Mouse (Mus musculus): ENCODE measurements at regions not wholly inside any gene's neighbourhood (a gene's known extent, or its start where the extent isn't known, plus 50 kb on each side); places are given as distances from the start of the nearest gene placed in this dataset.

GRCm38 (mm10) chr17:85823036-85823435 lies 135.0 kb upstream of the Six2 start:
- no peak for DNase-seq

DNA sequence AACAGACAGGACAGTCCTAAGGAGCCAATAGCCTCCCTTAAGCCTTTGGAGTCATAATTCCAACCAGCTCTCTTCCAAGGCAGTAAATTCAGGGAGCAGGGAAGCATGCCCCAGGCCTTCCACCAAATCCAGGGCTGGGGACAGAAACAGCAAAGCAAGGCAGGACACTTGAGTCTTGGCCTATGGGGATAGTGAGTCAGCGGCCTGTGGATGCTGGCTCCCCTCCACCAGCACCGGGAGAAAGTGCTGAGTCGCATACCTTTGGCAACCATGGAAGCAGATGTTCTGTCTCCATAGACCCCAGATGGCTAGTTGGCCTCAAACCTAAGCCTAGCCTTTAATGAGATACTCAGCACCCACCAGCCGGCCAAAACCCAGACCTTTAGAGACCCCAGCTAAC lies 133.8 kb upstream of the Six2 start:
- DNase-seq: no peak

GRCm38 (mm10) chr17:85818098-85818855 lies 130.2 kb upstream of the Six2 start:
- DNase-seq: no peak

DNA sequence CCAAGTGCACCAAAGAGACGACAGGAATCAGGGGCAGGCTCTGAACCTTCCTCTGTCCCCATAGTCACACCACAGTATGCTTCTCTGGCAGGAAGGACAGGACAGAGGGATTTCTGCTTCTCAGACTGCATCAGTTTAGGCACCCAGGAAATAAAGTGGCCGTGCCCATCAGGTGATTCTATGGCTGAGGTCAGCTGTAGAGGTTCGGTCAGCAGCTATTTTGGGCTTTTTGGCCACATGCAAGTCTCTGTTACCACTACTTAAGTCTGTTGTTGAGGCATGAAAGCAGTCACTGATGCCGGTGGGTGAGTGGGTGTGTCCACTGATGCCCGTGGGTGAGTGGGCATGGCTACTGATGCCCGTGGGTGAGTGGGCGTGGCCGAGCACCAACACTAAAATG lies 128.4 kb upstream of the Six2 start:
- DNase-seq: no peak

DNA sequence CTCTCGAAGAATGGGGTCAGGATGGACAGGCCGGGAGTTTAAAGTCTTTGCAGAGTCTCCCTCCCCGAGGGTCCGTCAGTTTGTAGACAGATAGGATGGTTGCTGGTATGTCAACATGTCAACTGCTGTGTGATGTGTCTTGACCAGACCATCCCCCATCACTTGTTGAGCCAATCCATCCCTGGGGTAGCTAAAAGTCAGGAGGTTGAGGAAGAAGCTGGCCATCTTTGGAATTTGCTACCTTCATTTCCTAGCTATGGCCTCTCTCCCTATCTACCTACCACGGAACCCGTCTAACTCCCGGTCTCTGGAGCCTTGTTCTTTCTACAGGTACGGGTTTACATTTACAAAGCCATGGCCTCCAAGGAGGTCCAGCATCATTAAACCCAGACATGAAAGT lies 128.0 kb upstream of the Six2 start:
- no peak for DNase-seq

GRCm38 (mm10) chr17:85808580-85808979 lies 120.5 kb upstream of the Six2 start:
- DNase-seq: no peak

DNA sequence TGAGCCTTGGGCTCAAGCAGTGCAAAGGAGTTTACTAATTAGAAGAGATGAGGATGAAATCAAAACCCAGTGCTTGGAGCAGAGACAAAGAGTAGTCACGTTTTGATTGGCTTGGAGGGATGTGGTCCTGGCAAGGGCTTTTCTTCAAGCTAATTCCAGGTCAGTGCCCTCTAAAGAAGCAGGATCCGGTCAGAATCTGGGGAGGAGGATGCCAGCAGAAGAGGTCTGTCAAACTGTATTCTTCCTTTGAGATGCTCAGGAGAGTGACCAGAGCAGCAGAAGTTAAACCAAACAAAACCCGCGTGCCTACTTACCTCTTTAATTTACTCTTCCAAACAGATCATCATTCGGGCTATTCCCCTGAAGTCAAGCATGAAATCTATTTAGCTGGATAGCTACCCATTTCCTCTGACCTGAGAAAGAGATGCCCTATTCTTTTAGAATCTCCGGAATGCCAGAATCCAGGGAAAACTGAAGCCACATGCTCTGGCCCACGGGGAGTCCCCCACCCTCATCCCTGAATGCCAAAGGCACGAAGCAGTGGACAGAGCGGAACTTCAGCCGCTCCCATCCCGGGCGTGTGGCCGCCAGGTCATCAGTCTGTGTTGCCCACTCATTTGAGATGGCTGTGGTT lies 117.8 kb upstream of the Six2 start:
- no peak for DNase-seq

GRCm38 (mm10) chr17:85804631-85805030 lies 116.6 kb upstream of the Six2 start:
- no peak for DNase-seq

DNA sequence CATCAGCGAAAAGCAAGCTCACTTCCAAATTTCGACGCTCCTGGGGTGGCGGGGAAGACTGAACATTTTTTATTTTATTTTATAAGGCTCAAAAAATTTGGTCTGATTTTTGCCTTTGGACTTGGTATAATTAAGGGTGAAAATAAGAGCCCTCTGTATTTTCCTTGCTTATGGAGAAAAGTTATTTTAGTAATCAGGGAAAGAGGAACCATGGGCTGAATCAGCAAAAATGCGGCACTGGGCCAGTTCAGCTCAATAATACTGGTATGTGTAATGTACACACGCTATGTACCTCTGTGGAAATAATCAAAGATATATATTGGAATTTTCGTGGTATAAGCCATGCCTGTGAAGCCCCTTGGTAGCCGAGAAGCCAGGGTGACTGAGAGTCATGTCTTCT lies 113.7 kb upstream of the Six2 start:
- no peak for DNase-seq

GRCm38 (mm10) chr17:85801079-85801605 lies 113.1 kb upstream of the Six2 start:
- DNase-seq: no peak

DNA sequence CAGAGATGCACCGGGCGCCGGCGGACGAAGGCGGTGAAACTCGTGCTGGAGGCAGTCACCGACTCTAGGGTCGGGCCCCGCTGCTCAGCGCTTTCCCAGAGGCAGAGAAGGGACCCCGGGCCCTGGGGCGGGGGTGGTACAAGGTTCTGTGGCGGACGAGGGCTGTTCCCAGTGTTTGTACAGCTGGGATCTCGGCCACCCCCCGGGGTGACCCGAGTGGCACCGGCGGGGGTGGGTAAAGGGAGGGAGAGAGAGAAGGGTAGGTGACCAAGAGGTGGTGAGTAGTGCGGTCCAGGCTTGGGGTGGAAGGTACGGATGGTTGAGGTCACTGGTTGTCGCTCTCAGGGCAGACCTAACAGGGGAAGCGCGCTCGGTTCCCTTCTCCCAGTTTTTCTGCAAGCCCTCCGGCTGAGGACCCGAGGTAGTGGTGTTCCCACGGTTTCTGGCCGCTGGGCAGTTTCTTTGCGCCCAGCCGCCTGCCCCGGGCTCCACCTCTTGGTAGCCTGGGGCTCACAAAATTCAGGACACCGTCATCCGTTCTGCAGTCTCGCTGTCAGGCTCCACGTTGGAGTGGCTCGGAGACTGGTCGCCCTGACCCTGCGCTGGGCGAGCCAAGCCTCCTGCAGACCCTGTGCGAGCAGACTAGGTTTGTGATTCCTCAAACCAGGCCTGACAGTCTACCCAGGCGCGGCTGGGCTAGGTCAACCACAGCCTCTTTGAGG lies 112.4 kb upstream of the Six2 start:
- peak; percentile 14 to 25 for DNase-seq

- peak; percentile 34 to 62 for DNase-seq
Measured at GRCm38 (mm10) chr17:85799865-85800356, 111.8 kb upstream of the Six2 start.

DNA sequence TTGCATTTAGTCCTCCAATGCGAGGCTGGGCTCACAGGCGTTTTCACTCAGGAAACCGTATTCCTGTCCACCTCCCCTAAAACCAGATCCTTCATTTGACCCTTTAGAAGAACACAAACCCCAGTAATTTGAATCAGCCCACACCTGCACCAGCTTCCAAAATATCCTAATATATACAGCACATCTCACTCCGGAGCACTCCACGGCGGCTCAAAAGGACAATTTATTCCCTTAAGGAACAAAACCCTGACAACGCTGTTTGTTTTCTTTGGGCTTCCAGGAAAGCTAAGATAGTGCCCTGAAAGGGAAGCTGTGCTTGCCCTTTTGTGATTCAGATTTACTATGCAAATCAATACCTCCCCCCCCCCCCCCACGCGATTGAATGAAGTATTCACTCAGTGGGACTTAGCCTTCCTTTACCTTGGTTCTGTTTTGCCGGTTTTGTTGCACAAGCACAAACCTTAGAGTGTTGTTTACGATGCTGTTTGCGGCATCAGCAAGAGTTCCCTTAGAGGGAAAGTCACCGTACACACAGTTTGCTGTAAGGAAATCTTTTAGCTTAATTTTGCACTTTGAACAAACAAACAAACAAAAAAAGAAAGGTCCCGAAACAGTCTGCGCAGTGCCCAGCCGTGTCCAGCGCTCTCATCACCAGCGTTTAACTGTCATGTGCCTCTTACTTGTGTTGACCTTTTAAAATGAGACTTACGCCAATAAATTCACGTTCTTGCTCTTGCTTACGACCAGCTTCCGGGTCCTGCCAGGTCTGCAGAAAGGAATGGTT lies 111.2 kb upstream of the Six2 start:
- peak in 1 of 2 experiments; percentile 34 for DNase-seq

DNA sequence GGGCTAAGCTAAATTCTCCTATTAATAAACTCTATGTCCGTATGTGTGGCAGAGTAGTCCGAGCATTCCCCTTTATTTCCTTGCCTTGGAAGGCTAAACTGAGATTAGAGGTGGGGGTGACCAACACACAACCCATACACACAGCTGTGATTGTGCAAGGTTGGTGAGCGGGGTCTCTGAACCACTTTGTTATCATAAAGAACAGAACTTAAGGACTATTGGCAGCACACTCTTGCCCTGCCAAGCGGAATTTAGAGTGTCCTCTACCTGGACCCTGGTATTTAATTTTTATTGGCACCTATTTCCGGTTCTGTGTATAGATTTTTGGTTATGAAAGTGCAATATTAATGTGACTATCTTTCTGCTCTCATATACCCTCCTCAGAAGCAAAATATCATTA lies 109.7 kb upstream of the Six2 start:
- DNase-seq: no peak

DNA sequence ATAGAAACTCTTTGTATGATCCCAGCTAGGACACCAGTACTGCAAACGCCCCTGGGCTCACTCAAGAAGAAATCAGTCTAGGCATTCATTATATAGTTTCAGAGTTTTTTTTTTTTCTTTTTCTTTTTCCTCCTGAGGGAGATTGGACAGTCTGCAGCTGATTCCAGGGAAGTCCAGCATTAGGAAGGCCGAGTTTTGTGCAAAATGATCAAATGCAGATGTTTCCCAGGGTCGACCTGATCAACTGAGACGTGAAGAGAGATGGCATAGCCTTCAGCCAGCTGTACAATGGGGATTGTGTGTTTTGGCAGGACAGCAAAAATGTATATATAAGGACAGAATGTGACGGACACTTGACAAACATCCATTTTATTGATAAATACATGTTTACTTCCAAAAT lies 107.7 kb upstream of the Six2 start:
- no peak for DNase-seq

- no peak for DNase-seq
Measured at GRCm38 (mm10) chr17:85785625-85786294, 97.7 kb upstream of the Six2 start.

DNA sequence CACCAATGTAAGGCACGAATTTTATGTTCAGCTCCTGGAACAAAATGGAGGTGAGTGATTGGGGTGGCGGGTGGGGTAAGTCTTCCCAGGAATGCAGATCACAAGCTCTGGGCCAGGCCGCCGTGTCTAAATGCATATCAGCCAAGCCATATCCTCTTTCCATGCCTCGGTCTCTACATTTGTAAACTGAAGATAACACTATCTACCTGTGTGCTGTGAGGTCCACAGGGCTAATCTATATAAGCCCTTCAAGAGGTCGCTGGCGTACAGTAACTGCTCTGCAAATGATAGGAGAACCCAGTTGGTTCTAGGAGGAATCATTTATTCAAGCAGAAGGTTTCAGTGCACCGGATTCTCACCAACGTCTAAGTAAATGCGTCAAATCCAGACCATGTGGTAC lies 92.4 kb upstream of the Six2 start:
- no peak for DNase-seq

DNA sequence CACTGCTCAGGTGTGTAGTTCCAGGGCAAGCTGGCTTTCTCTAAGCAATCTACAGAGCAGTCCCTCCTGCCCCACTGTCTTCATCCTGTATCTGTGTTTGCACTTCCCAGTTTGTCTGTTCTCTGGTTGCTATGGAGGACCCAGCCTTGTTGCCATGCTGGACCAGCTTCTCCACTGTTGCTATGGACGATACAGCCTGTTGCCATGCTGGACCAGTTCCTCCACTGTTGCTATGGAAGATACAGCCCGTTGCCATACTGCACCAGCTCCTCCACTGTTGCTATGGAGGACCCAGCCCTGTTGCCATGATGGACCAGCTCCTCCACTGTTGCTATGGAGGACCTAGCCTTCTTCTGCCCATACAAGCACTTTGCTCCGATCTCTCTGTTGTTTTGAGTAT lies 88.8 kb upstream of the Six2 start:
- no peak for DNase-seq

GRCm38 (mm10) chr17:85768341-85768740 lies 80.3 kb upstream of the Six2 start:
- no peak for DNase-seq

DNA sequence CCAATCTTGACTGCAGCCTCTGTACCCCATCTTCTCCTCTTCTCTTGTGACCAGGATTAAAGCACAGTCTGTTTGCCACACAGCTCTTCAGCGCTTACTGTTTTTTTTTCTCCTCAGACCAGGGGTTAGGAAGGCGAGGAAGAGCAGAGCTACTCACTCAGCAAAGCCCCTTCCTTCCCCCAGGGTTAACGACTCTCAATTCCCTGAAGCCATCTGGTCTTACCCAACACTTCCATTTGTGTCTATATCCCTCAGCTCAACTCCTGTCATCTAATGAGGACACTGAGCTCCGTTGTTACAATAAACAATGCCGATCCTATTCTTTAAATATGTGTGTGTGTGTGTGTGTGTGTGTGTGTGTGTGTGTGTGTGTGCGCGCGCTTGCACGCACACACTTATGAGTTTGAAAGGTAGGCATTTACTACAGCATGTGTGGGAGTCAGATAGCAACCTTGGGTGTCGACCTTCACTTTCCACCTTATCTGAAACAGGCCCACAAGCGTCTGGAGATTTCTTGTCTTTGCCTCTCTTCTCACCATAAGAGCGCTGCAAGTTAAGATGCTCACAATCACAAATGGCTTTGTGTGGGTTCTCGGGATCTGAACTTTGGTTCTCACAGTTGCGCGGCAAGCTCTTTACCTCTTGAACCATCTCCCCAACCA lies 79.3 kb upstream of the Six2 start:
- no peak for DNase-seq

DNA sequence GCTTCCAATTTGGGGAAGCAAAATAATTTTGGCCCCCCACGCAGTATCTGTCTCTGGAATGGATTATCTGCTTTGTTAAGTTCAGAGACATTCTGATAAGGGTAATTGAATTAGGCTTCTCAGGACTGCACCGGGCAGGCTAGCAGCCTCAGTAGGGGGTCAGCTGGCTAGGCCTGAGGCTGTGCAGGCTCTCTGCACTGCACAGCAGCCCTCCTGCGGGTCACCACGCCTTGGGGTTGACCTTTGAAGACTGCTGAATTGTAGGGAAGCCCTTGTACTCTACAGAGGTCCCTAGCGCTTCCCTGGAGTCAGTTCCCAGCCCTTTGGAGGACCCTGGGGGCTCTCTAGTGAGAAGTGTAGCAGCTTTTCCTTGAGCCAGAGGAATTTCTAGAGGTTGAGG lies 78.5 kb upstream of the Six2 start:
- no peak for DNase-seq

Measured in kidney, postnatal 4 days (tissue).